Mouse (Mus musculus): ENCODE measurements at regions not wholly inside any gene's neighbourhood (a gene's known extent, or its start where the extent isn't known, plus 50 kb on each side); places are given as distances from the start of the nearest gene placed in this dataset.

- DNase-seq (ENCODE audit: extremely low spot score, low spot score), result no peak
- peak overlapping the region; percentile 15; the same call in 1 of the 2 replicates for H3K27ac ChIP-seq
- peaks cover 24% of the 10 kb centered on the region; the same call in 1 of the 2 replicates for H3K27me3 ChIP-seq (ENCODE audit: poor library complexity, severe bottlenecking)
- no peaks in the 10 kb centered on the region for H3K9me3 ChIP-seq
- H3K4me1 ChIP-seq, result peaks cover 24% of the 10 kb centered on the region
- H3K36me3 ChIP-seq (replicated peaks), result no peaks in the 10 kb centered on the region
- H3K4me3 ChIP-seq, result peak overlapping the region; percentile 12; the same call in 1 of the 2 replicates
- 34% methylated on average over 8 of the region's 8 CpGs for WGBS
These were observed 525.7 kb downstream of the Vrk1 start for GRCm38 (mm10) chr12:106535628-106536288.

DNA sequence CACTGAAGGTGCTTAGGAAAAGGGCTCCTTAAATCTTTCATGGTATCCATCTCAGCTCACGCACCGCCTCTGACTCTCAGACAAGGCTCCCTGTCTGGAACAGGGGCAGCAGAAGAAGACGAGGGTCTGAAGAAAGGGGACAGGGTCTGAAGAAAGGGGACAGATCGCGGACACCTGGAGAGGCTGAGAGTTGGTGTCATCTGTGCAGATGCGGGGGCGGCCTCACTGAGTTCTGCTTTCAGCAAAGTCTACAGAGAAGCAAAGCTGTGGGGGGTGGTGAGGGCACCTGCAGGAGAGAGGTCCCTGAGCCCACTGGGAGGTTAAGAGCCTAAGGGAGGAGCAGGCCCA, 526.2 kb downstream of the Vrk1 start:
- Histone ChIP-seq H3K27me3 (ENCODE audit: poor library complexity, severe bottlenecking) (peaks cover 24% of the 10 kb centered on the region; the same call in 1 of the 2 replicates), H3K9me3 (no peaks in the 10 kb centered on the region), H3K4me1 (peaks cover 24% of the 10 kb centered on the region), H3K27ac (peak overlapping the region; percentile 15; the same call in 1 of the 2 replicates), H3K36me3 (replicated peaks) (no peaks in the 10 kb centered on the region), H3K4me3 (peak overlapping the region; percentile 12; the same call in 1 of the 2 replicates)
- DNase-seq (ENCODE audit: extremely low spot score, low spot score), result no peak
- WGBS, result 25% methylated on average over 7 of the region's 7 CpGs

GRCm38 (mm10) chr12:106540003-106540402, 530.0 kb downstream of the Vrk1 start:
- 86% methylated on average over 6 of the region's 6 CpGs for WGBS
- Histone ChIP-seq H3K27me3 (ENCODE audit: poor library complexity, severe bottlenecking) (peaks cover 12% of the 10 kb centered on the region; the same call in 1 of the 2 replicates), H3K36me3 (replicated peaks) (no peaks in the 10 kb centered on the region), H3K4me3 (no peak overlapping the region), H3K4me1 (peaks cover 23% of the 10 kb centered on the region), H3K27ac (no peak overlapping the region), H3K9me3 (no peaks in the 10 kb centered on the region)
- DNase-seq (ENCODE audit: extremely low spot score, low spot score), result no peak

DNA sequence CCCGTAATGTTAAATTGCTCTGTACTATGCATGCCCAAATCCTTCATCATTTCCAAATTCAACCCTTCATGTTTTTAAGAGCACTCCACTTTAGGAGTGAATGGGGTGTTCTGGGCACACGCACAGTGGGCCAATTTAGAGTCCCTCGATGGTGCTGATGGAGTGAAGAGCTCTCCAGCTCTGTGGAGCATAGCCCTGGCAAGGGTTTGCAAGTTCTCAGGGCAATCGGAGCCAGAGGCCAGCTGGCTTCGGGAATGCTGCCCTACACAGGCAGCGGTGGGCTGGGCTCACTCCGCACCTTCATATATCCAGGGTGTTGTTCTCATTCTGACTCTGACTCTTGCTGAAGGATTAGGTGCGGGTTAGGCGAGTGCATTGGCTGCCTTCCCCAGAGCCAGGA, 549.5 kb downstream of the Vrk1 start:
- no peak overlapping the region for H3K27ac ChIP-seq
- DNase-seq (ENCODE audit: extremely low spot score, low spot score), result no peak
- peaks cover 4% of the 10 kb centered on the region; the same call in 1 of the 2 replicates for H3K4me1 ChIP-seq
- no peaks in the 10 kb centered on the region for H3K9me3 ChIP-seq
- no peak overlapping the region for H3K4me3 ChIP-seq
- no peaks in the 10 kb centered on the region for H3K27me3 ChIP-seq (ENCODE audit: poor library complexity, severe bottlenecking)
- H3K36me3 ChIP-seq (replicated peaks), result no peaks in the 10 kb centered on the region
- WGBS, result 87% methylated on average over 9 of the region's 9 CpGs

DNA sequence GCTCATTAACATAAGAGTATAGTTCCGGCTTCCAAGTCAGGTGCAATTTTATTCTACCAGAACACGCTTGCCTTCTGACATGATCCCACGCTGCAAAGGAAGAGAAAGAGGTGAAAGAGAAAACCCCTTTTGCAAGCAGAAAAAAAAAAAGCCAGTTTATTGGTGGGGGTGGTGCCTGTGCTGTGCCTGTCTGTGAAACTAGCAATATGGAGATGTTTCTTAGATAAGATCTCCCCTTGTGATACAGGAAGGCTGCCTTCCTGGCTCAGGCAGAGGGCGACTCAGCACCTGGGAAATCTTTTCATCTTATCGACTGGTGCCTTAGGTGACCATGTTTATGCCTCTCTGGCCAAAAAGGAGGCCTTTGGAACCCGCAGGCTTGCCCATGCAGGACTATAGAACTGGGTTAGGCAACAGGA, 555.2 kb downstream of the Vrk1 start:
- WGBS, result 28% methylated on average over 6 of the region's 6 CpGs
- Histone ChIP-seq H3K4me1 (peaks cover 14% of the 10 kb centered on the region), H3K9me3 (no peaks in the 10 kb centered on the region), H3K36me3 (replicated peaks) (no peaks in the 10 kb centered on the region), H3K27ac (0 out of 2 replicates have a peak overlapping the region, but pooled peaks have one; percentile 40), H3K27me3 (ENCODE audit: poor library complexity, severe bottlenecking) (no peaks in the 10 kb centered on the region), H3K4me3 (no peak overlapping the region)
- no peak for DNase-seq (ENCODE audit: extremely low spot score, low spot score)

DNA sequence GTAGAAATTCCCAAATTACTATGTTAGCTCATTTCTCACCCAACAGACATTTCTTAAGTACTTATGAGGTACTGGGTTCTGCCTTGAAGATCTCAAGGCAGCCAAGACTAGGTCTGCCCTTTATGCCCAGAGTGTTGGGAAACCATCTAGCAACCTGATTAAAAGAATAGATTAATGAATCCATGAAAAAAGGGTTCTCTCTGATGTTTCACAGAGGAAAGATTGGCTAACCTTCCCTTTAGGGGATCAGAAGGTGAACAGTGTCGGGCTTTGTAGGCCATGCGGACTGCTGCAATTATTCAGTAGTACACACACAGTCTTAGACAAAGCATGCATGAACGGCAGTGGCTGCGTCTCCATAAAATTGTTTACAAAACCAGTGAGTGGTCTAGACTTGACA, 556.3 kb downstream of the Vrk1 start:
- Histone ChIP-seq H3K36me3 (replicated peaks) (no peaks in the 10 kb centered on the region), H3K27me3 (ENCODE audit: poor library complexity, severe bottlenecking) (no peaks in the 10 kb centered on the region), H3K4me3 (no peak overlapping the region), H3K27ac (no peak overlapping the region), H3K4me1 (peaks cover 14% of the 10 kb centered on the region), H3K9me3 (no peaks in the 10 kb centered on the region)
- DNase-seq (ENCODE audit: extremely low spot score, low spot score), result no peak
- 90% methylated on average over 4 of the region's 4 CpGs for WGBS

- no peak overlapping the region for H3K4me3 ChIP-seq
- WGBS, result 83% methylated on average over 5 of the region's 5 CpGs
These were observed 557.1 kb downstream of the Vrk1 start for GRCm38 (mm10) chr12:106567116-106567515.

DNA sequence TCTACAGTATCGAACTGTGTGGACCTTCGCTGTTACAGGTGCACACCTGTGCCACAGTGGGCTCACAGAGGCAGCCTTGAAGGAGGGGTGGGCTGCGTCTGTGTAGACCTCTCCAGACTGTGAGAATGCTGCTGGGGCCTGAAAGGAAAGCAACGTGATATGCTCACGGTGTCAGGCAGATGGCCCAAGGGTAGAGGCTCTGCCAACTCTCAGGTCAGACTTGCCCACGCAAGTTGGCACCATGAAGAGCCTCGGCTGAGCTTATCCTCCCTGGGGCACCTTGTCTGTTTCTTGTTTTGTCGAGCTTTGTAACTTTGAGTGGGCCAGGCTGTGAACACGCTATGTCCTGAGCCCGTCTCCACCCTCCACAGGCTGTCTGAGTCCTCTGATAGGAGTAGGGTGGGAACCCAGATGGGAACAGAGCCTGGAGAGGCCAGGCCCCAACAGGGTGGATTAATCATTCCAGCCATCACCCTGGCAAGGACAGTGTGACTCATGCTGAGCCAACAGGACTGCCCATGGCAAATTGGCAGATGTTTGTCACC, 558.6 kb downstream of the Vrk1 start:
- DNase-seq (ENCODE audit: extremely low spot score, low spot score), result no peak
- H3K27me3 ChIP-seq (ENCODE audit: poor library complexity, severe bottlenecking), result no peaks in the 10 kb centered on the region
- whole genome bisulfite sequencing, result 95% methylated on average over 10 of the region's 10 CpGs
- H3K27ac ChIP-seq, result no peak overlapping the region
- no peak overlapping the region for H3K4me3 ChIP-seq
- H3K36me3 ChIP-seq (replicated peaks), result no peaks in the 10 kb centered on the region
- H3K9me3 ChIP-seq, result no peaks in the 10 kb centered on the region
- peaks cover 12% of the 10 kb centered on the region for H3K4me1 ChIP-seq

More at GRCm38 (mm10) chr12:106567116-106567515, 557.1 kb downstream of the Vrk1 start:
- Histone ChIP-seq H3K27ac (no peak overlapping the region), H3K27me3 (ENCODE audit: poor library complexity, severe bottlenecking) (no peaks in the 10 kb centered on the region), H3K36me3 (replicated peaks) (no peaks in the 10 kb centered on the region), H3K4me1 (peaks cover 14% of the 10 kb centered on the region), H3K9me3 (no peaks in the 10 kb centered on the region)
- DNase-seq (ENCODE audit: extremely low spot score, low spot score), result no peak

DNA sequence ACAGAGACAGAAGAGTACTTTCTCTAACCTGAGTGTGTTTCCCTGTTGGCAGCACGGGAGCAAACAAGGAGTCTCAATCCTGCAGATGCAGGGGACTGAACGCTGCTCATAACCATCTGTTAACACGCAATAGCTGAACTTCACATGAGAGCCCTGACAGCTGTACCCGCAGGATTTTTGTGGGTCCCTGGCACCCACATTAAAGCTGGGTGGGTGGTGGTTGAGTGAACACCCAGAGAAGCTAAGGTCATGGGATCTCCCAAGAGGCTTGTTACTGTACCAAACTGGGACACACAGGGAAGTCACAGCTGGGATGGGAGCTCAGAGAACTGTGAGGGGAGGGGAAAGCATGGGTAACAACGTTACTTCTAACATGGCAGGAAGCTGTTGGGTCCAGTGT, 562.9 kb downstream of the Vrk1 start:
- no peak for DNase-seq (ENCODE audit: extremely low spot score, low spot score)
- Histone ChIP-seq H3K27ac (no peak overlapping the region), H3K27me3 (ENCODE audit: poor library complexity, severe bottlenecking) (no peaks in the 10 kb centered on the region), H3K36me3 (replicated peaks) (no peaks in the 10 kb centered on the region), H3K4me1 (no peaks in the 10 kb centered on the region), H3K4me3 (no peak overlapping the region), H3K9me3 (no peaks in the 10 kb centered on the region)
- 84% methylated on average over 5 of the region's 5 CpGs for WGBS

DNA sequence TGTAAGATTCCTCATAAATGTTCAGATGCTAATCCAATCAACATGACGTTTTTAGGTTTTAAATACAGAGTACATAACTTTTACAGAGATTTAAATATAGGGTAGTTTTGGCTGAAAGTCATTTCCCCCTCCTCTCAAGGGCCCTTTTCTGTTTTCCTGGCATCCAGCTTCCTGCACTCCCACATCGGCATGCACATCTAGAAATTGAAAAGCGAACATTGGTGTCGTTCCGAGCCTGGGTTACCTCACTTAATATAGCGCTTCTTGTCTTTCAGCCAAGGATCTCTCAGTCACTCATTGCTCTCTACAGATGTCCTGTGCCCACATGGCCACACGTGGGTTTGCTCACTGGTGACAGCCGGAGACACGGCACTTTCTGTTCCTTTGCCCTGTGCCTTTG, 572.7 kb downstream of the Vrk1 start:
- Histone ChIP-seq H3K27me3 (ENCODE audit: poor library complexity, severe bottlenecking) (no peaks in the 10 kb centered on the region), H3K4me1 (no peaks in the 10 kb centered on the region), H3K27ac (no peak overlapping the region), H3K4me3 (no peak overlapping the region), H3K9me3 (no peaks in the 10 kb centered on the region), H3K36me3 (replicated peaks) (no peaks in the 10 kb centered on the region)
- DNase-seq (ENCODE audit: extremely low spot score, low spot score), result no peak
- WGBS, result 86% methylated on average over 9 of the region's 9 CpGs

- DNase-seq (ENCODE audit: extremely low spot score, low spot score), result no peak
- no peaks in the 10 kb centered on the region for H3K27me3 ChIP-seq (ENCODE audit: poor library complexity, severe bottlenecking)
- no peaks in the 10 kb centered on the region for H3K36me3 ChIP-seq (replicated peaks)
- no peak overlapping the region for H3K27ac ChIP-seq
- no peak overlapping the region for H3K4me3 ChIP-seq
- no peaks in the 10 kb centered on the region for H3K9me3 ChIP-seq
- H3K4me1 ChIP-seq, result no peaks in the 10 kb centered on the region
- WGBS, result 90% methylated on average over 5 of the region's 5 CpGs
These were observed 575.6 kb downstream of the Vrk1 start for GRCm38 (mm10) chr12:106585626-106586025.

DNA sequence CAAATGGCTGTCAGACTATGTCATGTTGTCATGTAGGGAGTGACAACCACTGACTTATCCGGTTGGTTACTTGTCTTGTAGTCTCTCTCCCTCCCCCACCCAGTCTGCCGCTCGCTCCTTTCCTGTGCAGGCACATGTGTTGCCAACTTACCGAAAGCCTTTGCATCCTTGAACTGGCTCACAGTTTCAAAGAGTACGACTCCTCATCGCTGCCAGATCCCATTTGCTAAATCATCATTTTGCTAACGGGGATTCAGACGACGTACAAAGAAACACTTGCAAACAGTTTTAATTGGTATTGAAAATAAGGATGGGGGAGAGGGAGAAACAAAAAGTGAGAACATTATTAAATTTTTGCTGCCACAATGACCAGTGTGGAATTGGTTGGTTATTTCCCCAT, 582.7 kb downstream of the Vrk1 start:
- Histone ChIP-seq H3K36me3 (replicated peaks) (no peaks in the 10 kb centered on the region), H3K27me3 (ENCODE audit: poor library complexity, severe bottlenecking) (no peaks in the 10 kb centered on the region), H3K4me3 (no peak overlapping the region), H3K4me1 (no peaks in the 10 kb centered on the region), H3K27ac (no peak overlapping the region), H3K9me3 (no peaks in the 10 kb centered on the region)
- WGBS, result 91% methylated on average over 9 of the region's 9 CpGs
- no peak for DNase-seq (ENCODE audit: extremely low spot score, low spot score)

DNA sequence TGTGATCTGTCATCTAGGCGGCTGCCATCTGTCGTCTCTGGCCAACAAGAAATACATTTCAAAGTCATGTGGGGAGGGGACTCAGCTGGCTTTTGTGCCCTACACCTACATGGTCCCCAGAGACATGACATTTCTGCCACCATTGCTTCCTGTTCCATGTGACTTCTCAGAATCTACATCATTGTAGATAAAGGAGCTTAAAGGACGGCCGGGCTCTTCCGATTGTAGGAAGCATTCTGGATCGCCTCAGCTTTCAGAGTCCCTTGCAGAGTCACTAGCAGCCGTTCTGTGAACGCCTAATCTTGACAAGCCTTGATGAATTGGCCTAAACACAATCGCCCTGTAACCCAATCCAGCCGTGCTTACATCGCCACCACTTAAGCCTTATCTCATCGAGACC, 587.6 kb downstream of the Vrk1 start:
- H3K4me1 ChIP-seq, result no peaks in the 10 kb centered on the region
- no peak overlapping the region for H3K4me3 ChIP-seq
- H3K27me3 ChIP-seq (ENCODE audit: poor library complexity, severe bottlenecking), result no peaks in the 10 kb centered on the region
- H3K36me3 ChIP-seq (replicated peaks), result no peaks in the 10 kb centered on the region
- 73% methylated on average over 12 of the region's 12 CpGs for WGBS
- no peak for DNase-seq (ENCODE audit: extremely low spot score, low spot score)
- no peak overlapping the region for H3K27ac ChIP-seq
- peaks cover 6% of the 10 kb centered on the region; the same call in 1 of the 2 replicates for H3K9me3 ChIP-seq

All from forebrain, embryonic 10.5 days (tissue).